Mouse (Mus musculus) stomach, embryonic 14.5 days (tissue): Measurements from ENCODE around the gene Tbata. TPM values are rescaled to one million over a fixed set of nuclear protein-coding genes. Genes with fewer than 3 reads are reported as not detected.

ENCODE experiments used
- ATAC-seq: fragments of 200-750 bp; cut with Nextera tagmentation; 2 replicates; pipeline ENCODE4 v1.8.0; 2017; ENCODE audit warnings: low read depth, moderate TSS enrichment; ENCODE audit not compliant: insufficient number of reproducible peaks, insufficient read depth, low FRiP score
- H3K27ac ChIP-seq: fragments of 300-500 bp; sonication (generic); 2 replicates; pipeline ENCODE4 v1.5.1; 2014; ENCODE audit warnings: mild to moderate bottlenecking, low read length, moderate library complexity, mixed read lengths
- H3K27me3 ChIP-seq: fragments of 300-500 bp; sonication (generic); 2 replicates; pipeline ENCODE4 v1.6.1; 2014; ENCODE audit warnings: low read length, control low read depth, mixed read lengths; ENCODE audit not compliant: control insufficient read depth, insufficient read depth
- H3K36me3 ChIP-seq: fragments of 300-500 bp; sonication (generic); 2 replicates; pipeline ENCODE4 v1.6.1; 2014; ENCODE audit warnings: mild to moderate bottlenecking, control low read depth, low read length, moderate library complexity, mixed read lengths; ENCODE audit not compliant: control insufficient read depth, insufficient read depth
- H3K4me1 ChIP-seq: fragments of 300-500 bp; sonication (generic); 2 replicates; pipeline ENCODE4 v1.6.1; 2014; ENCODE audit warnings: low read length, control low read depth, mixed read lengths; ENCODE audit not compliant: control insufficient read depth, insufficient read depth
- H3K4me2 ChIP-seq: fragments of 300-500 bp; sonication (generic); replicated peaks from 2 replicates; pipeline ENCODE4 v1.6.1; 2014; ENCODE audit warnings: low read depth, low read length, control low read depth
- H3K4me3 ChIP-seq: fragments of 300-500 bp; sonication (generic); 2 replicates; pipeline ENCODE4 v1.5.1; 2014; ENCODE audit warnings: low read depth, low read length, control low read depth
- H3K9ac ChIP-seq: fragments of 300-500 bp; sonication (generic); replicated peaks from 2 replicates; pipeline ENCODE4 v1.6.1; 2014; ENCODE audit warnings: low read depth, mild to moderate bottlenecking, control low read depth, low read length, moderate library complexity, mixed read lengths
- H3K9me3 ChIP-seq: fragments of 300-500 bp; sonication (generic); 2 replicates; pipeline ENCODE4 v1.6.1; 2016; ENCODE audit warnings: low read depth, low read length, control low read depth; ENCODE audit not compliant: control insufficient read depth
- WGBS: fragments of 180-500 bp; shearing (Covaris S2); extraction: QIAGEN DNeasy Blood & Tissue Kit; methylation state at CpG from one replicate; pipeline ENCODE4 v1.1.7; 2014; 5-methylcytosine and 5-hydroxymethylcytosine counted together
- polyA plus RNA-seq: library from polyadenylated mRNA; unstranded; fragments of >200 nt; fragmentation: Nextera tagmentation; extraction: Ambion mirVana; gene quantifications from 2 replicates; pipeline ENCODE4 v1.2.1, GENCODE M21; 2014

Tbata gene
- polyA plus RNA-seq, 1 experiment from 2014 or later: not detected

DNA sequence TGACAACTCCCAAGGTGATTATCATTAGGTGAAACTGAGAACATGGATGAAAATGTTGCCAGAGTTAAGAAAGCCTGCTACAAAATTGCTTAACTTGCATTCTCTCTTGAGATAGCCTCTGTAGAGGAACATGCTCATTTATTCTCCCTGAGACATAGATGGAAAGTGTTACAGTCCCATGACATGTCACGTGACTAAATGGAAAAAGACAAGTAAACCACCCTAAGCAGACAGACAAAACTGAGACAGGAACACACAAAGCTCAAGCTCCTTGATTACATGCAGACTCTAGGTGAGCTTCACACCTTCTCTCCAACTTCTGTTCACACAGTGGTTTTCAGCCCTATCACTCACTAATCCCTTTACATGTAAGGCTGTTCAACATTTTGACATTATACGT lies 28.4 kb upstream of the Tbata start:
- H3K9ac ChIP-seq: no peak overlapping the region
- no peak overlapping the region for H3K27ac ChIP-seq
- no peaks in the 10 kb centered on the region for H3K9me3 ChIP-seq
- 0 out of 2 replicates have a peak, but pooled peaks cover 5% of the 10 kb centered on the region for H3K36me3 ChIP-seq
- WGBS: 89% methylated on average over 2 of the region's 2 CpGs
- H3K4me3 ChIP-seq: no peak overlapping the region
- H3K4me2 ChIP-seq: no peak overlapping the region
- ATAC-seq: no peak
- no peaks in the 10 kb centered on the region for H3K27me3 ChIP-seq
- peaks cover 5% of the 10 kb centered on the region; the same call in 1 of the 2 replicates for H3K4me1 ChIP-seq

DNA sequence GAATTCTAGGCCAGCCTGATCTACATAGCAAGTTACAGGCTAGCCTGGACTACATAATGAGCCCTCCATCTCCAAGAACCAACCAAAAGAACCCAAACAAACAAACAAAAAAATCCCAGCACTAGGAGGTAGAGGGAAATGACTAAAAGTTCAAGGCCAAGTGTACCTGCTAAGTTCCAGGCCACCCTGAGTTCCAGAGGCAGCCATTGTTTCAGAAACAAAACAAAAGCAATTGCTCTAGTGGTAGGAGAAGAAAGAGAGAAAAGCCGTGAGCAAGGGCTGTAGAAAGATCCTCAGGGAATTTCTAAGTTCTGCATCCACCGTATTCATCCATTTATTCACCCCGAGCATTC lies 26.0 kb upstream of the Tbata start:
- no peaks in the 10 kb centered on the region for H3K36me3 ChIP-seq
- no peaks in the 10 kb centered on the region for H3K27me3 ChIP-seq
- H3K4me2 ChIP-seq: peak overlapping the region; percentile 92
- peak overlapping the region; percentile 79 for H3K4me3 ChIP-seq
- H3K9me3 ChIP-seq: no peaks in the 10 kb centered on the region
- peaks cover 5% of the 10 kb centered on the region; the same call in 1 of the 2 replicates for H3K4me1 ChIP-seq
- peak overlapping the region; percentile 96 for H3K27ac ChIP-seq
- WGBS: 2% methylated on average over 3 of the region's 3 CpGs
- H3K9ac ChIP-seq: peak overlapping the region; percentile 87
- ATAC-seq: no peak

DNA sequence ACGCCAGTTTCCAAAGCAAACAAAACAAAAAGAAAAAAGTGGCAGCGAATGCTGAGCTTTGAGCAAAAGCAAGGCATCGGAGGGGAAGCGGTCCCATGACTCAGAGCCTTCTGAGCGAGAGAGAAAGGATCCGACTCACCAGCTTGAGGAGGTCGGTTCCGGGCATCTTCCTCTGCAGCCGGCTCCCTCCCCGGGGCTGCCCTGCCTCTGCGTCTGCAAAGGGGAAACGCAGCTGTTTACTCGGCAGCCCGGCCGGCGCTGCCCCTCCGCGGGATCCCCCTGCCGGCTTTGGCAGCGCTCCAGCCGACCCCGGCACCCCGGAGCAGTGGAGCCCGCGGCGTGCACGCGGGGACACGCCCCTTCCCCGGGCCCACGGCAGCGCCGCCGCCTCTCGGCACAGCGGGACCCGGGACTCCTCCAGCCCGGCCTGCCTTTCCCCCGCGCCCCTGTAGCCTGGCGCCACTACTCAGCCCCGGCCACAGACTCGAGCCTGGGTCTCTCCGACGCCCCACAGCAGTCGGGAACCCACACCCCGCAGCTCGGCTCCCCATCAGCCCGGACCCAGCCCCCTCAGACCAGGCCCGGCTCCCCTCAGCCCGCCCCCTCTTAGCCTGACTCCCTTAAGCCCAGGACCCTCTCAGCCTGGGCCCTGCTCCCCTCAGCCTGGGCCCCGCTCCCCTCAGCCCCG lies 25.5 kb upstream of the Tbata start:
- no peaks in the 10 kb centered on the region for H3K27me3 ChIP-seq
- H3K4me3 ChIP-seq: peak overlapping the region; percentile 79
- no peaks in the 10 kb centered on the region for H3K9me3 ChIP-seq
- peak overlapping the region; percentile 87 for H3K9ac ChIP-seq
- ATAC-seq: peak; percentile 57
- 0% methylated on average over 34 of the region's 53 CpGs for WGBS
- peak overlapping the region; percentile 92 for H3K4me2 ChIP-seq
- peaks cover 5% of the 10 kb centered on the region; the same call in 1 of the 2 replicates for H3K4me1 ChIP-seq
- peak overlapping the region; percentile 96 for H3K27ac ChIP-seq
- H3K36me3 ChIP-seq: no peaks in the 10 kb centered on the region

DNA sequence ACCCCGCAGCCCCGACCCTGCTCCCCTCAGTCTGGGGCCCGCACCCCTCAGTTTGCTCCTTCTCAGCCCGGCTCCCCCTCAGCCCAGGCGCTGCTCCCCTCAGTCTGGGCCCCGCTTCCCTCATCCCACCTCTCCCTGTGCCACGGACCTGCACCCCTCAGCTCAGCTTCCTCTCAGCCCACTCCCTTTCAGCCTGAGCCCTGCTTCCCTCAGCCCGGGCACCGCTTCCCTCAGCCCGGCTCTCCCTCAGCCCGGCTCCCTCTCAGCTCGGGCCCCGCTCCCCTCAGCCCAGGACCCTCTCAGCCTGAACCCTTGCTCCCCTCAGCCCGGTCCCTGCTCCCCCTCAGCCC lies 25.0 kb upstream of the Tbata start:
- no peaks in the 10 kb centered on the region for H3K9me3 ChIP-seq
- peak overlapping the region; percentile 92 for H3K4me2 ChIP-seq
- peak overlapping the region; percentile 79 for H3K4me3 ChIP-seq
- peak; percentile 57 for ATAC-seq
- H3K27ac ChIP-seq: peak overlapping the region; percentile 96
- 1% methylated on average over 11 of the region's 14 CpGs for WGBS
- H3K9ac ChIP-seq: peak overlapping the region; percentile 87
- no peaks in the 10 kb centered on the region for H3K27me3 ChIP-seq
- no peaks in the 10 kb centered on the region for H3K36me3 ChIP-seq
- H3K4me1 ChIP-seq: peaks cover 5% of the 10 kb centered on the region; the same call in 1 of the 2 replicates

DNA sequence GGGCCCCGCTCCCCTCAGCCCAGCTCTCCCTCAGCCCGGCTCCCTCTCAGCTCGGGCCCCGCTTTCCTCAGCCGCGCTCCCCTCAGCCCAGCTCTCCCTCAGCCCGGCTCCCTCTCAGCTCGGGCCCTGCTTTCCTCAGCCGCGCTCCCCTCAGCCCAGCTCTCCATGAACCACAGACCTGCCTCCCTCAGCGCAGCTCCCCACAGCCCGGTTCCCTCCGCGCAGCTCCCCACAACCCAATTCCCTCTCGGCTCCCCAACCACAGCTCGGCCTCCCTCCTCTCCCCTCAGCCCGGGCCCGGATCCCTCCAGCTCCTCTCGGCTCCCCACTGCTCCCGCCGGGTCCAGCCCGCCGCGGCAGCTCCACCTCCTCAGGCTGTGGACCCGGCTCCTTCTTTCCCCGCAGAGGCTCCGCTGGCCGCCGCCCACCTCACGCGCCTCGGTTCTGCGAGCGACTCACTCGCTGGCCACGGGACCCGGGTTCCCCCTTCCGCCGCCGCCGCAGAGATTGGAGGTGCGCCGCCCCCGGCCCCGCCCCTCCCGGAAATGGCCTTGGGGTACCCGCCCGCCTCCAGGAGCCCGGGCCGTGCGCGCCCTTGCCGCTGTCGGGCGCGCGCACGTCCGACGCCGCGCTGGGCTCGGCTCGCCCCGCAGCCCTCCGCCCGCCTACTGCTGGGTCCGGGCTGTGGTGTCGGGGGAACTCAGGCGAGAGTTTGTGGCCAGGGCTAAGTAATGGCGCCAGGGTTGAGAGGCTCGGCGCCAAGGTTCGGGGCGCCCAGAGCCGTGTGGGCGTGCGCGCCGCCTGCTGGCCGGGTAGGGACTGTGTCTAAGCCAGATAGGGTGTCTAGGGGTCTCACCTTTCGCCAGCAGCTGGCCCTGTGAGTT lies 24.4 kb upstream of the Tbata start, which contains the start of gene Sgpl1:
Gene Sgpl1 (minus strand): TSS at position 547 of the 884 bp plus-strand sequence.
- Histone ChIP-seq H3K9me3 (no peaks in the 10 kb centered on the region), H3K4me2 (peak within 1 kb of the TSS; percentile 92), H3K36me3 (no peaks in the 10 kb centered on the region), H3K4me1 (peaks cover 5% of the 10 kb centered on the region; the same call in 1 of the 2 replicates), H3K27me3 (no peaks in the 10 kb centered on the region), H3K27ac (peak within 1 kb of the TSS; percentile 96), H3K4me3 (peak within 1 kb of the TSS; percentile 79), H3K9ac (peak within 1 kb of the TSS; percentile 87)
- ATAC-seq: peak; percentile 88
- under 1% methylated on average over 80 of the region's 82 CpGs for WGBS

DNA sequence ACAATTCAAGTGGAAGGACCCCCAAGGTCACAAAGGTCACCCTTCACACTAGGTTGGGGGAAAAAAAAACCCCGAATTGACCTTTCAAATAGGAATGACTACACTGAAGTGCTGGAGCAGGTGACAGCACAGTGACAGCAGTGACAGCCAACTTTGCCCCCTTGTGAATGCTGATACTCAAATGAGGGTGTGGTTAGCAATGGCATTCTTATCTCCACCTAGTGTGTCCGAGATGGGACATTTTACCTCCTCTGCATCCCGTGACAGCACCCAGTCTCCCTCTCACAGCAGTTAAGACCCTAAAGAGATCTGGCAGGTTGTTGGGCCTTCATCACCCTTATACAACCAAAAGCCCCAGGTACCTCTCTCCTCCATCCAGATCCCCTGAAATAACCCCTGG lies 22.3 kb upstream of the Tbata start:
- no peaks in the 10 kb centered on the region for H3K9me3 ChIP-seq
- H3K27ac ChIP-seq: no peak overlapping the region
- H3K4me1 ChIP-seq: peaks cover 5% of the 10 kb centered on the region; the same call in 1 of the 2 replicates
- H3K36me3 ChIP-seq: no peaks in the 10 kb centered on the region
- H3K9ac ChIP-seq: no peak overlapping the region
- no peaks in the 10 kb centered on the region for H3K27me3 ChIP-seq
- ATAC-seq: no peak
- no peak overlapping the region for H3K4me2 ChIP-seq
- WGBS: 77% methylated on average over 3 of the region's 3 CpGs
- H3K4me3 ChIP-seq: no peak overlapping the region

DNA sequence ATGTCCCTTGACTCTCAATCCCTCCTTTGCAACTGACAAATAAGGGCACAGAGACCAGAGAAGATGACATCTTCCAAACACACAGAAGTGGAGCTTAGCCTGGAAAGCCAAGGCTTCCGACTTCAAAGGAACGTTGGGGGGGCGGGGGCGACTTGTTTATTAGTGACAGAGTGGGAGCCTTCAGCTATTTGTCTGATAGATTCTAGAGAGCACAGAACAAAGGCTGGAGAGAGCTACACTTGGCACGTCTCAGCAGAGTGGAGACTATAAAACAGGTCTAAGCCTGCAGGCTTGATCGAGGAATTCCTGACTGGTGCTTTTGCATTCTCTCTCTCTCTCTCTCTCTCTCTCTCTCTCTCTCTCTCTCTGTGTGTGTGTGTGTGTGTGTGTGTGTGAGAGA lies 21.1 kb upstream of the Tbata start:
- H3K36me3 ChIP-seq: no peaks in the 10 kb centered on the region
- ATAC-seq: no peak
- H3K4me3 ChIP-seq: no peak overlapping the region
- peaks cover 1% of the 10 kb centered on the region; the same call in 1 of the 2 replicates for H3K4me1 ChIP-seq
- H3K27me3 ChIP-seq: no peaks in the 10 kb centered on the region
- no peak overlapping the region for H3K4me2 ChIP-seq
- no peak overlapping the region for H3K9ac ChIP-seq
- no peak overlapping the region for H3K27ac ChIP-seq
- WGBS: 27% methylated on average over 6 of the region's 6 CpGs
- H3K9me3 ChIP-seq: no peaks in the 10 kb centered on the region

DNA sequence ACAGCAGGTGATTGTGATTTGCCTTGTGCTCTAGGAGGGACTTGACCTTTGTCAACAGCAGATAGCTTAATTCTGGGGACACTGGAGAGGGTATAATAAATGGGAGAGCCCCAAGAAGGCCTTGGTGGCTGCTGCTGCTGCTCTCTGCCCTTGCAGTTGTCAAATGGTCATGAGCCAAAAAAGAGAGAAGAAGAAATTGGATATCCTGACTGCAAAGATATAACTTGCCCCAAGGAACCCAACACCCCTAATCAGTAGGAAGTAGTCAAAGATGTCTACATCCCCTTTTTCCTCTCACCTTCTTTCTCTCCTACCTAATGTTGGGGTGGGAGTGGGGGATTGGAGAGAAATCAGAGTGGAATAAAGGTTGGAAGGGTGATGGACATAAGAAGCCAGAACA lies 19.6 kb upstream of the Tbata start:
- no peak for ATAC-seq
- Histone ChIP-seq H3K36me3 (no peaks in the 10 kb centered on the region), H3K27me3 (no peaks in the 10 kb centered on the region), H3K9ac (no peak overlapping the region), H3K4me2 (no peak overlapping the region), H3K4me3 (no peak overlapping the region), H3K4me1 (no peaks in the 10 kb centered on the region), H3K9me3 (no peaks in the 10 kb centered on the region), H3K27ac (no peak overlapping the region)
